Mouse (Mus musculus) heart, postnatal 10 days (tissue): Measurements from ENCODE around the gene Ildr1. TPM values are rescaled to one million over a fixed set of nuclear protein-coding genes. Genes with fewer than 3 reads are reported as not detected.

Experiments
- DNase-seq, 2 experiments: peaks; one replicate each; pipeline ENCODE4 v3.0.0; 2021
- intact Hi-C: fragments of 180-260 bp; cut with DNase I; formaldehyde crosslinking; loops from one replicate; pipeline ENCODE4 v1.15.1; 2025
- total RNA-seq, 2 experiments: library from RNA; stranded (reverse); gene quantifications; 2 replicates each; pipeline ENCODE4 v1.2.3; 2021

Ildr1 gene
- total RNA-seq, 2 experiments from 2014 or later: not detected

DNA sequence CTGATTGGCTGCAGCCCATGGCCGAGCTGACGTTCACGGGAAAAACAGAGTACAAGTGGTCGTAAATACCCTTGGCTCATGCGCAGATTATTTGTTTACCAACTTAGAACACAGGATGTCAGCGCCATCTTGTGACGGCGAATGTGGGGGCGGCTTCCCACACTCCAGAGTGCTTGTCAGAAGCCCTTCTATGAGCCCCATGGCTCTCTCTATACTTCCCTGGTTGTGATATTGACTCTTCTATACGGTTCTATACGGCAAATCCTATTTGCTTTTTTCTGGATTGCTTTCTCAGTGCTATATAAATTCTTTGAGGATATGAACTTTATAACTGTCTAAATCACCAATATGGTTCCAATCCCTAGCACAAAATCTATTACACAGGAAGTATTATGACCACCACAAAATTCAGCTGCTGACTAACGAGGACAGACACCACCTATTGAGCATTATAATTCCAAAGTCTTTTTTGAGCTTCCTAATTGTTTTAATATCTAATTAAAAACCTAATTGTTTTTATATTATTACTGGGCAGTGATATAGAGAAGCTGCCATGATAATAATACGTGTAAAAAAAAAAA, 76.5 kb downstream of the Ildr1 start:
- intact Hi-C loops: no loop called here
- DNase-seq: peak in 1 of 2 experiments; percentile 7

DNA sequence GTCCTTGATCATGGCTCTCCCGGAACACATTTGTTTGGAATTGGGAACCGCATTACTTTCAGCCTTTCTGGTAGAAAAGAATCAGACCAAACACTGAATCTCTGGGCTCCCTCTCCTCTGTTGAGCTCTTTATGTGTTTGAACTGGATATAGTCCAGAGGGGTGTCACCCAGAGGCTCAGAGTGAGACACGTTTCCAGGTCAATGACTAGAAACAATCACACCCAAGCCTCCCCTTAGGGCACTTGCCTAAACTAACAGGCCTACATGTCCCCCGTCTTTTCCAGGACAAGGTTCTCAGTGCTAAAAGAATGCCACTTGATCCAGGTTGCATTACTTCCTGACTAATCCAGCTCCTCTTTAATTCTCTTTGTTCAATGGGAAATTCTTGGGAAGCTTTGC, 77.1 kb downstream of the Ildr1 start:
- intact Hi-C loops: no loop called here
- no peak for DNase-seq

- no peak for DNase-seq
- intact Hi-C loops: no loop called here
Observed at GRCm38 (mm10) chr16:36771244-36771643, 77.5 kb downstream of the Ildr1 start.

DNA sequence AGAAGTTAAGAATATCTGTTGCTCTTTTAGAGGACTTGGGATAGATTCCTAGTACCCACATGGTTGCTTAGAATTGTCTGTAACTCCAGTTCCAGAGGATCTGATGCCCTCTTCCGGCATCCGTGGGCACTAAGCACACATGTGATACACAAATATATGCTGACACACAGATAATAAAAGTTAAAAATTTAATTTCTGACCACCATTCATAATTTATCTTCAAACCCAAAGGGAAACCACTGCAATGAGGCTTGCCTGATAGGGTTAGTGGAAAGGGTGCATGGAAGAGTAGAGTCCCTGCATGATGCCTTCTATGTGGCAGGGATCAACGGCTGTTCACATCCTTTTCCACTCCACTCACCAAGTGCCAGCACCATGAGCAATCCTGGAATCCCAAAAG, 77.9 kb downstream of the Ildr1 start:
- intact Hi-C loops: no loop called here
- DNase-seq: no peak

DNA sequence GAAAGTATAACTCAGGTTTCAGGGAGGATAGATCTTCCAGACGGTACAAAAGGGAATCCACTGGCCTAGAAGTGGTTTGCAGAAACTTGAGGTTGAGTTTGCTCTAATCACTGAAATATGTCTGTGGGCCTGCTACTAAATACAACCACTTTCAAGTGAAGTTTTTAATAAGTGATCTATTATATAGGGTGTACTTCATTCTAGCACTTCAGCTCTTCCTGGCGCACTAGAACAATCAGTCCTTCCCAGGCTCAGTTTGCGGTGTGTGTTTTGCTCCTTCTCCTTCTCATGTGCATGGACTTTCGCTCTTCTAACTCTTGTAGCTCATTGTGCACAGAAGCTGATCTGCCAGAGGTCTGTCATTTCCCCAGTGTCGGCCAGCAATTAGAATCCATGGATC, 79.2 kb downstream of the Ildr1 start:
- intact Hi-C loops: no loop called here
- no peak for DNase-seq

GRCm38 (mm10) chr16:36775658-36776057, 81.9 kb downstream of the Ildr1 start:
- intact Hi-C loops: no loop called here
- no peak for DNase-seq

Other genes starting within 250 kb of the Ildr1 start
- gene Stfa3, start 238.6 kb upstream of the Ildr1 start, total RNA-seq: 1 to 10 TPM in 1 of 2 experiments, not detected in 1; 1.0 TPM
- under 1 TPM in 1 of 2 experiments, not detected in 1; 0.15 TPM for gene Casr, start 131.8 kb upstream of the Ildr1 start, total RNA-seq
- gene Cd86, start 27.9 kb upstream of the Ildr1 start, total RNA-seq: 1 to 10 TPM in 1 of 2 experiments, under 1 TPM in 1; 0.77 to 1.9 TPM
- 1 to 10 TPM; 2.4 to 4.1 TPM for gene Slc15a2, start 91.0 kb downstream of the Ildr1 start, total RNA-seq
- gene Iqcb1, start 134.4 kb downstream of the Ildr1 start, total RNA-seq: 10 to 100 TPM; 12.2 to 13.3 TPM
- gene Eaf2, start 181.0 kb downstream of the Ildr1 start, total RNA-seq: under 1 TPM; 0.84 to 0.99 TPM
- gene Golgb1, start 181.2 kb downstream of the Ildr1 start, total RNA-seq: 10 to 100 TPM; 38.8 to 39.5 TPM
- gene Hcls1, start 241.0 kb downstream of the Ildr1 start, total RNA-seq: 10 to 100 TPM in 1 of 2 experiments, 1 to 10 TPM in 1; 9.9 to 10.2 TPM